Mouse (Mus musculus) liver, adult 2 months (tissue): ENCODE results near the gene Aplp1.

Experiments
- CTCF ChIP-seq: fragments of 200-500 bp; IDR thresholded peaks from 2 replicates; pipeline ENCODE4 v1.5.1; 2011; ENCODE audit warnings: low read depth, low read length, control low read depth
- POLR2A ChIP-seq: fragments of 200-500 bp; IDR thresholded peaks from 2 replicates; pipeline ENCODE4 v1.6.1; 2011; ENCODE audit warnings: low read length, control low read depth; ENCODE audit not compliant: insufficient read depth; ENCODE audit errors: extremely low read depth

- TF ChIP-seq CTCF (no peak), POLR2A (no peak)
These were observed 10.2 kb downstream of the Aplp1 start for GRCm38 (mm10) chr7:30435156-30435555.
